Mouse (Mus musculus): ENCODE results near the gene Nbas.

Gene Nbas

GRCm38 (mm10) chr12:13410191-13410590, 141.3 kb downstream of the Nbas start:
- DNase-seq: no peak

- DNase-seq: no peak
Measured at GRCm38 (mm10) chr12:13418651-13419050, 149.7 kb downstream of the Nbas start.

GRCm38 (mm10) chr12:13430219-13430618, 161.3 kb downstream of the Nbas start:
- DNase-seq: no peak

GRCm38 (mm10) chr12:13444653-13445431, 175.9 kb downstream of the Nbas start:
- no peak for DNase-seq

- no peak for DNase-seq
Measured at GRCm38 (mm10) chr12:13445486-13446065, 176.6 kb downstream of the Nbas start.

GRCm38 (mm10) chr12:13448916-13449315, 180.0 kb downstream of the Nbas start:
- DNase-seq: no peak

GRCm38 (mm10) chr12:13452050-13452449, 183.1 kb downstream of the Nbas start:
- no peak for DNase-seq

GRCm38 (mm10) chr12:13460223-13460853, 191.4 kb downstream of the Nbas start:
- DNase-seq: no peak

- DNase-seq: no peak
Measured at GRCm38 (mm10) chr12:13461558-13462153, 192.7 kb downstream of the Nbas start.

GRCm38 (mm10) chr12:13462397-13462796, 193.5 kb downstream of the Nbas start:
- no peak for DNase-seq

- no peak for DNase-seq
Measured at GRCm38 (mm10) chr12:13465554-13465953, 196.6 kb downstream of the Nbas start.

- DNase-seq: no peak
Measured at GRCm38 (mm10) chr12:13474881-13475280, 205.9 kb downstream of the Nbas start.

GRCm38 (mm10) chr12:13479163-13479562, 210.2 kb downstream of the Nbas start:
- no peak for DNase-seq

GRCm38 (mm10) chr12:13486278-13486677, 217.3 kb downstream of the Nbas start:
- DNase-seq: no peak

GRCm38 (mm10) chr12:13497211-13497610, 228.3 kb downstream of the Nbas start:
- DNase-seq: no peak

GRCm38 (mm10) chr12:13499237-13499889, 230.4 kb downstream of the Nbas start:
- DNase-seq: no peak

- no peak for DNase-seq
Measured at GRCm38 (mm10) chr12:13500191-13500590, 231.3 kb downstream of the Nbas start.

GRCm38 (mm10) chr12:13504771-13505444, 236.0 kb downstream of the Nbas start:
- peak; percentile 33 for DNase-seq

- DNase-seq: no peak
Measured at GRCm38 (mm10) chr12:13518082-13518481, 249.1 kb downstream of the Nbas start.

- DNase-seq: no peak
Measured at GRCm38 (mm10) chr12:13519413-13519812, 250.5 kb downstream of the Nbas start.

- no peak for DNase-seq
Measured at GRCm38 (mm10) chr12:13532731-13533365, 263.9 kb downstream of the Nbas start.

- no peak for DNase-seq
Measured at GRCm38 (mm10) chr12:13539171-13539570, 270.2 kb downstream of the Nbas start.
